Mouse (Mus musculus): Measurements from ENCODE around the gene Rfx2. TPM values are rescaled to one million over a fixed set of nuclear protein-coding genes. Genes with fewer than 3 reads are reported as not detected.

Gene Rfx2
- total RNA-seq, 1 experiment from 2014 or later: 11.1 TPM

- no peak for ATAC-seq (ENCODE audit: extremely low read depth, insufficient number of reproducible peaks, low FRiP score, poor library complexity, severe bottlenecking)
These were observed 31.5 kb downstream of the Rfx2 start for GRCm38 (mm10) chr17:56799276-56799675.

GRCm38 (mm10) chr17:56793614-56794319, 37.0 kb downstream of the Rfx2 start:
- no peak for ATAC-seq (ENCODE audit: extremely low read depth, insufficient number of reproducible peaks, low FRiP score, poor library complexity, severe bottlenecking)

GRCm38 (mm10) chr17:56792588-56792987, 38.2 kb downstream of the Rfx2 start:
- no peak for ATAC-seq (ENCODE audit: extremely low read depth, insufficient number of reproducible peaks, low FRiP score, poor library complexity, severe bottlenecking)

GRCm38 (mm10) chr17:56789286-56789685, 41.5 kb downstream of the Rfx2 start:
- ATAC-seq (ENCODE audit: extremely low read depth, insufficient number of reproducible peaks, low FRiP score, poor library complexity, severe bottlenecking): no peak

GRCm38 (mm10) chr17:56788886-56789285, 41.9 kb downstream of the Rfx2 start:
- no peak for ATAC-seq (ENCODE audit: extremely low read depth, insufficient number of reproducible peaks, low FRiP score, poor library complexity, severe bottlenecking)

GRCm38 (mm10) chr17:56780291-56780978, 50.4 kb downstream of the Rfx2 start:
- ATAC-seq (ENCODE audit: extremely low read depth, insufficient number of reproducible peaks, low FRiP score, poor library complexity, severe bottlenecking): no peak

- ATAC-seq (ENCODE audit: extremely low read depth, insufficient number of reproducible peaks, low FRiP score, poor library complexity, severe bottlenecking): no peak
These were observed 51.9 kb downstream of the Rfx2 start for GRCm38 (mm10) chr17:56778779-56779362.

- ATAC-seq (ENCODE audit: extremely low read depth, insufficient number of reproducible peaks, low FRiP score, poor library complexity, severe bottlenecking): no peak
These were observed 53.2 kb downstream of the Rfx2 start for GRCm38 (mm10) chr17:56777568-56777967.

GRCm38 (mm10) chr17:56769950-56770349, 60.9 kb downstream of the Rfx2 start, which contains the start of gene Prr22:
Gene Prr22 (plus strand): TSS chr17:56770250.
- no peak for ATAC-seq (ENCODE audit: extremely low read depth, insufficient number of reproducible peaks, low FRiP score, poor library complexity, severe bottlenecking)

- no peak for ATAC-seq (ENCODE audit: extremely low read depth, insufficient number of reproducible peaks, low FRiP score, poor library complexity, severe bottlenecking)
These were observed 61.9 kb downstream of the Rfx2 start for GRCm38 (mm10) chr17:56768941-56769340.

GRCm38 (mm10) chr17:56767531-56768135, 63.2 kb downstream of the Rfx2 start:
- no peak for ATAC-seq (ENCODE audit: extremely low read depth, insufficient number of reproducible peaks, low FRiP score, poor library complexity, severe bottlenecking)

GRCm38 (mm10) chr17:56766631-56767405, 64.0 kb downstream of the Rfx2 start:
- ATAC-seq (ENCODE audit: extremely low read depth, insufficient number of reproducible peaks, low FRiP score, poor library complexity, severe bottlenecking): no peak

- no peak for ATAC-seq (ENCODE audit: extremely low read depth, insufficient number of reproducible peaks, low FRiP score, poor library complexity, severe bottlenecking)
These were observed 65.4 kb downstream of the Rfx2 start for GRCm38 (mm10) chr17:56765431-56765830.

- ATAC-seq (ENCODE audit: extremely low read depth, insufficient number of reproducible peaks, low FRiP score, poor library complexity, severe bottlenecking): peak; percentile 76
These were observed 66.1 kb downstream of the Rfx2 start, which contains the start of gene Dus3l for GRCm38 (mm10) chr17:56764474-56765354. Gene Dus3l (plus strand): TSS chr17:56764757.

- no peak for ATAC-seq (ENCODE audit: extremely low read depth, insufficient number of reproducible peaks, low FRiP score, poor library complexity, severe bottlenecking)
These were observed 67.0 kb downstream of the Rfx2 start for GRCm38 (mm10) chr17:56763741-56764250.

GRCm38 (mm10) chr17:56762769-56763731, 67.8 kb downstream of the Rfx2 start:
- ATAC-seq (ENCODE audit: extremely low read depth, insufficient number of reproducible peaks, low FRiP score, poor library complexity, severe bottlenecking): peak; percentile 45; the same call in 1 of the 2 replicates

GRCm38 (mm10) chr17:56761991-56762410, 68.8 kb downstream of the Rfx2 start:
- no peak for ATAC-seq (ENCODE audit: extremely low read depth, insufficient number of reproducible peaks, low FRiP score, poor library complexity, severe bottlenecking)

Data from neutrophil, adult 5-6 weeks (primary cell).